Mouse (Mus musculus): Measurements from ENCODE around the gene Traf3. TPM values are rescaled to one million over a fixed set of nuclear protein-coding genes. Genes with fewer than 3 reads are reported as not detected.

Gene Traf3
- polyA plus RNA-seq, 1 experiment = 13.1 TPM

- no peaks in the 10 kb centered on the region for H3K9me3 ChIP-seq (replicated peaks; ENCODE audit: control insufficient read depth, insufficient read depth, low read length, poor library complexity, severe bottlenecking)
- TF ChIP-seq POLR2A (IDR thresholded peaks at IDR 0.05; ENCODE audit: insufficient read depth, low read length) (no peak), EP300 (IDR thresholded peaks at IDR 0.05; ENCODE audit: insufficient read depth, low read depth, low read length) (no peak), CTCF (IDR thresholded peaks at IDR 0.05; ENCODE audit: low read depth, low read length) (no peak)
- H3K27ac ChIP-seq (ENCODE audit: insufficient read depth, low read length) = no peak overlapping the region
- H3K9ac ChIP-seq (ENCODE audit: low read depth, poor library complexity, severe bottlenecking) = no peak overlapping the region
- H3K36me3 ChIP-seq (ENCODE audit: control insufficient read depth, insufficient read depth, low read length, poor library complexity, severe bottlenecking) = peaks cover 6% of the 10 kb centered on the region; the same call in 1 of the 2 replicates
- no peaks in the 10 kb centered on the region for H3K27me3 ChIP-seq (ENCODE audit: control insufficient read depth, insufficient read depth, low read length, poor library complexity, severe bottlenecking)
- H3K4me3 ChIP-seq (ENCODE audit: low read depth, low read length) = no peak overlapping the region
- H3K4me1 ChIP-seq (ENCODE audit: control insufficient read depth, insufficient read depth, low read length) = no peaks in the 10 kb centered on the region
Observed at GRCm38 (mm10) chr12:111306821-111307220, 140.7 kb downstream of the Traf3 start.

GRCm38 (mm10) chr12:111309256-111309655, 143.1 kb downstream of the Traf3 start:
- Histone ChIP-seq H3K9me3 (replicated peaks; ENCODE audit: control insufficient read depth, insufficient read depth, low read length, poor library complexity, severe bottlenecking) (no peaks in the 10 kb centered on the region), H3K36me3 (ENCODE audit: control insufficient read depth, insufficient read depth, low read length, poor library complexity, severe bottlenecking) (peaks cover 9% of the 10 kb centered on the region), H3K4me3 (ENCODE audit: low read depth, low read length) (no peak overlapping the region), H3K27ac (ENCODE audit: insufficient read depth, low read length) (no peak overlapping the region), H3K4me1 (ENCODE audit: control insufficient read depth, insufficient read depth, low read length) (no peaks in the 10 kb centered on the region), H3K27me3 (ENCODE audit: control insufficient read depth, insufficient read depth, low read length, poor library complexity, severe bottlenecking) (no peaks in the 10 kb centered on the region), H3K9ac (ENCODE audit: low read depth, poor library complexity, severe bottlenecking) (no peak overlapping the region)
- TF ChIP-seq EP300 (IDR thresholded peaks at IDR 0.05; ENCODE audit: insufficient read depth, low read depth, low read length) (no peak), CTCF (IDR thresholded peaks at IDR 0.05; ENCODE audit: low read depth, low read length) (no peak), POLR2A (IDR thresholded peaks at IDR 0.05; ENCODE audit: insufficient read depth, low read length) (no peak)

- H3K36me3 ChIP-seq (ENCODE audit: control insufficient read depth, insufficient read depth, low read length, poor library complexity, severe bottlenecking) = peaks cover 7% of the 10 kb centered on the region
- H3K4me1 ChIP-seq (ENCODE audit: control insufficient read depth, insufficient read depth, low read length) = no peaks in the 10 kb centered on the region
- no peaks in the 10 kb centered on the region for H3K27me3 ChIP-seq (ENCODE audit: control insufficient read depth, insufficient read depth, low read length, poor library complexity, severe bottlenecking)
- no peak overlapping the region for H3K4me3 ChIP-seq (ENCODE audit: low read depth, low read length)
- no peak for TF ChIP-seq CTCF (IDR thresholded peaks at IDR 0.05; ENCODE audit: low read depth, low read length)
- TF ChIP-seq EP300 (IDR thresholded peaks at IDR 0.05; ENCODE audit: insufficient read depth, low read depth, low read length) = no peak
- no peak for TF ChIP-seq POLR2A (IDR thresholded peaks at IDR 0.05; ENCODE audit: insufficient read depth, low read length)
- no peaks in the 10 kb centered on the region for H3K9me3 ChIP-seq (replicated peaks; ENCODE audit: control insufficient read depth, insufficient read depth, low read length, poor library complexity, severe bottlenecking)
- no peak overlapping the region for H3K27ac ChIP-seq (ENCODE audit: insufficient read depth, low read length)
- H3K9ac ChIP-seq (ENCODE audit: low read depth, poor library complexity, severe bottlenecking) = no peak overlapping the region
Observed at GRCm38 (mm10) chr12:111309931-111310330, 143.8 kb downstream of the Traf3 start.

- TF ChIP-seq CTCF (IDR thresholded peaks at IDR 0.05; ENCODE audit: low read depth, low read length) (no peak), EP300 (IDR thresholded peaks at IDR 0.05; ENCODE audit: insufficient read depth, low read depth, low read length) (no peak), POLR2A (IDR thresholded peaks at IDR 0.05; ENCODE audit: insufficient read depth, low read length) (no peak)
- H3K9ac ChIP-seq (ENCODE audit: low read depth, poor library complexity, severe bottlenecking) = no peak overlapping the region
- H3K27ac ChIP-seq (ENCODE audit: insufficient read depth, low read length) = no peak overlapping the region
- H3K36me3 ChIP-seq (ENCODE audit: control insufficient read depth, insufficient read depth, low read length, poor library complexity, severe bottlenecking) = peaks cover 7% of the 10 kb centered on the region
- H3K27me3 ChIP-seq (ENCODE audit: control insufficient read depth, insufficient read depth, low read length, poor library complexity, severe bottlenecking) = no peaks in the 10 kb centered on the region
- no peak overlapping the region for H3K4me3 ChIP-seq (ENCODE audit: low read depth, low read length)
- no peaks in the 10 kb centered on the region for H3K4me1 ChIP-seq (ENCODE audit: control insufficient read depth, insufficient read depth, low read length)
- H3K9me3 ChIP-seq (replicated peaks; ENCODE audit: control insufficient read depth, insufficient read depth, low read length, poor library complexity, severe bottlenecking) = no peaks in the 10 kb centered on the region
Observed at GRCm38 (mm10) chr12:111311775-111312174, 145.6 kb downstream of the Traf3 start.

GRCm38 (mm10) chr12:111314273-111314672, 148.1 kb downstream of the Traf3 start:
- no peak for TF ChIP-seq POLR2A (IDR thresholded peaks at IDR 0.05; ENCODE audit: insufficient read depth, low read length)
- no peak for TF ChIP-seq CTCF (IDR thresholded peaks at IDR 0.05; ENCODE audit: low read depth, low read length)
- no peak for TF ChIP-seq EP300 (IDR thresholded peaks at IDR 0.05; ENCODE audit: insufficient read depth, low read depth, low read length)
- Histone ChIP-seq H3K27me3 (ENCODE audit: control insufficient read depth, insufficient read depth, low read length, poor library complexity, severe bottlenecking) (no peaks in the 10 kb centered on the region), H3K4me3 (ENCODE audit: low read depth, low read length) (no peak overlapping the region), H3K9me3 (replicated peaks; ENCODE audit: control insufficient read depth, insufficient read depth, low read length, poor library complexity, severe bottlenecking) (no peaks in the 10 kb centered on the region), H3K4me1 (ENCODE audit: control insufficient read depth, insufficient read depth, low read length) (no peaks in the 10 kb centered on the region), H3K36me3 (ENCODE audit: control insufficient read depth, insufficient read depth, low read length, poor library complexity, severe bottlenecking) (peaks cover 14% of the 10 kb centered on the region), H3K9ac (ENCODE audit: low read depth, poor library complexity, severe bottlenecking) (no peak overlapping the region), H3K27ac (ENCODE audit: insufficient read depth, low read length) (no peak overlapping the region)

Other genes with a start within 250 kb of the Traf3 start
- 4.3 and 4.9 TPM in 2 replicates for gene Ankrd9, start 187.3 kb upstream of the Traf3 start, polyA plus RNA-seq (2011; ENCODE audit: insufficient read depth, insufficient read length, low read depth, missing spikeins)
- 31.8 and 34.4 TPM in 2 replicates for gene Rcor1, start 127.0 kb upstream of the Traf3 start, polyA plus RNA-seq (2011; ENCODE audit: insufficient read depth, insufficient read length, low read depth, missing spikeins)
- gene 4930595D18Rik, start 18.1 kb downstream of the Traf3 start, polyA plus RNA-seq (2011; ENCODE audit: insufficient read depth, insufficient read length, low read depth, missing spikeins) = not detected in 2 replicates
- gene Amn, start 104.7 kb downstream of the Traf3 start, polyA plus RNA-seq (2011; ENCODE audit: insufficient read depth, insufficient read length, low read depth, missing spikeins) = 1.6 and 1.9 TPM in 2 replicates
- 52.3 and 58.9 TPM in 2 replicates for gene Cdc42bpb, start 211.3 kb downstream of the Traf3 start, polyA plus RNA-seq (2011; ENCODE audit: insufficient read depth, insufficient read length, low read depth, missing spikeins)
- gene Lbhd2, start 240.4 kb downstream of the Traf3 start, polyA plus RNA-seq (2011; ENCODE audit: insufficient read depth, insufficient read length, low read depth, missing spikeins) = not detected in 2 replicates